Mouse (Mus musculus): ENCODE data around the gene Olfr1331.
"Not testable (repeated sequence)": the region's sequence is repeated elsewhere in the genome, so short reads cannot be mapped to it uniquely, and the experiment has no call there.

Olfr1331 gene

DNA sequence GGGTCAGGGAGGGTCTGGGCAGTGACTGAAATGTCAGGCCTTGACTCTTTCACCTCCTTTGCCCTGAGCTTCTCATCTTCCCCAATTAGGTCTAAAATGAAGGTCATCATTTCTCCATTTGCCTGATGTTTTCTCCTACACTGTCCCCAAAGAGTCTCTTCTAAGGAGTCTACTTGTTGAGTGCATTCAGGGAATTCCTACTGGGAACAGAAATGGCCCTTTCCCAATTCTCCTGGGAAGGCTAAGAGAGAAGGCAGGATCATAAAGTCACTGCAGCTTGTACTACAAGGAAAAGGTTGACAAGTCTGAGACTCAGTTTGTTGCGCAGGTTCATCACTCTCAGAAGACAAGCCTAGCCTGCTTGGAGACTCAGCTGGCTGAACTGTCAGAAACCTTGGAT lies at the start of gene Olfr1331:
Gene Olfr1331, plus strand, starts transcription at position 301 of the 400 bp plus-strand sequence.
- no peak for DNase-seq

DNA sequence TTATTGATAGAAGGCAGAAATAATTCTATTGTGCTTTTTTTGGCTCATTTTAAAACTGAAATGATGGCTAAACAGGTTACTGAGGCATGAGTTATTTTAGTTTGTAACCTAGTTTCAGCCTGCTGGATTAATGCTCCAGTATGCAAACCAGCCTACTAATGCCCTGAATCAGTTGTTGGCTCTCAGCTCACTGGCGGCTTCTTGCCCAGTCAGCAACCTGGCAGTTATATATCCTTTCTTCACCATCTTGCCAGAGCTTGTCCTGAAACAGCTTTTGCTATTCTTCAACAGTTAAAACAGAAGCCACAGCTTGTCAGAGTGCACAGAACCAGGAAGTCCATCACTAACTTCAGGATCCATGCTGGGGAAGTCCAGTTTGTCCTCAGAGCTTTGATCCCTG lies 45.5 kb upstream of the Olfr1331 start:
- peak; percentile 7 for DNase-seq

GRCm38 (mm10) chr4:118836179-118836578 lies 28.3 kb upstream of the Olfr1331 start, which contains the start of gene Olfr1333:
Olfr1333 (minus strand) TSS chr4:118836279.
- no peak for DNase-seq

DNA sequence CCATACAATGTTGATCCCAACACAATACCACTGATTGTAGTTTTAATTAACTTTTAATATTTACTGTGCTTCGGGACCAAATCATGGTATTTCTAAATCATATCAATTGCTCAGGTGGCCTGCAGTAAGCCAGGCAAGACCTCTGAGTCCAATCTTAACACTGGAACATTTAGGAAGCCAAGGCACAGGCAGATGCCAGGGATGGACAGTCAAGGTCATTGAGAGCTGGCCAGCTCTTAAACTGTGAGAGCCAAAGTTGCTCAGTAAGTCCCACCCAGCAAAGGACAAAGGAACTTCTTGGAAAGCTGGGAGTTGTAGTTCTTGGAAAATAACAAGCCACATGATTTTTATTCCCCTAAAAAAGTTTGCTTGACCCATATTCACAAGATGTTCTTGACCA lies 2.7 kb upstream of the Olfr1331 start:
- DNase-seq = no peak

DNA sequence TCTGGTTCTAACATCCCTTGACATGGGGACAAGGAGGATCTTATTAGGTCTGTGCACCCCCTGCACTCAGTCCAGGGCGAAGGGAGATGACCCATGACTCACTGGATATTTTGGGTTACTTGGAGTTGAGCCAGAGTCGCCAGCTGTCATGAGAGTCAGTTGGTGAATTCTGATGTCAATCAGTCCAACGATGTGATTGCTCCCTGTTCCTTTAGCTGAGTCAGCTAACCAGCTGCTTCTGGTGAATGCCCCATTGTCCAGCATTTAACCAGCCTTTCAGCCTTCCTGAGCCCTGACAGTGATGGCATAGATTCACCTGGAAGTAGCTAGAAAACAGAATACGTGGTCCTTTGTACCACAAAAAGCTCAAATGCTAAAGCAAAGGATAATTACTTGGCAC lies 1.7 kb upstream of the Olfr1331 start:
- peak; percentile 65 for DNase-seq

DNA sequence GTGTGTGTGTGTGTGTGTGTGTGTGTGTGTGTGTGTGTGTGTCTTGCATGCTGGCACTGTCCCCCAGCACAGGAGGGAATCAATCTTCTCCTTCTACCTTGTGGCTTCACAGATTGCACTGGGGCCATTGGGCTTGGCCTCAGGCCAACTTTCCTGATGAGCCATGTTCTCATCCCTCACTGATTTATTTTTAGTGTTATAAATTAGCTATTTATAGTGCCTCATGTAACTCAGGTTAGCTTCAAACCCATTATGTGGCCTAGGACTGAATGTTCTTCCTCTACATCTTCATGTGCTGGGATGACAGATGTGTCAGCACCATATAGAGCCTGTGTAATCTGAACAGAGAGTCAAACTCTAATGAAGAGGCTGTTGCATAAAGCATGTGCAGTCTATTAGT lies 3.1 kb downstream of the Olfr1331 start:
- no peak for DNase-seq

DNA sequence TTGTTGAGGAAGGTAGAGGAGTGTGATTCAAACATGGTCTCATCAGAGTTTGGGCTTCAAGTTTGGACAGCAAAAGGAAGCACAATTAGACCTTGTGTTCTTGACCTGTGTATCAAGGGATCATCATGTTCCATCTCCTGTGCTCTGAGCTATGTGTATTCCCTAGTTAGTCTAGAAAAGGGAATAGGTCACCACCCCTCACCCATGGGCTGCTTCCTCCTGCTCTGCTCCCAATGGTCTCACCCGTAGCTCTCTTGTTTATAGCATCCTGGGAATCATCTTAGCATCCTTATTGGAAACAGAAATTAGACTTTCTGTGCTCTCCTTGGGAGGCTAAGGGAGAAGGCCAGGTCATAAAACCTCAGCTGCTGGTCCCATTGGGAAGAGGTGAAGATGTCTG lies 23.8 kb downstream of the Olfr1331 start, which contains the start of gene Olfr1330:
Gene Olfr1330, plus strand, starts transcription at position 301 of the 400 bp plus-strand sequence.
- no peak for DNase-seq

GRCm38 (mm10) chr4:118901981-118902380 lies 37.5 kb downstream of the Olfr1331 start:
- no peak for DNase-seq

DNA sequence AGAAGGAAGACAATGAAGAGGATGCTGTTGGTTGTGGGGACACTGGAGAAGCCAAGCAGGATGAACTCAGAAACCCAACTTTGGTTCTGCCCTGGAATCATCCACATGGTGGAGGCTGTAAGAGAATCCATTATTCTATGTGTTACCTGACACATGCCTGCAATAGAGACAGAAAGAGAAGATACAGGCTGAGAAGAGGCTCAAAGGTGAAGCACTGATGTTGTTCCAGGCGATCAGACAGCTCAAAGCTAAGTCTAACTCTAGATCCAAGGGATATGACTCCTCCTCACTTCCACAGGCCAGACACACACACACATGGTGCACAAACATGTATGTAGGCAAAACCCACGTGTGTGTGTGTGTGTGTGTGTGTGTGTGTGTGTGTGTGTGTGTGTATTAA lies 52.9 kb downstream of the Olfr1331 start, which contains the start of gene Olfr1329:
Gene Olfr1329, minus strand, starts transcription at position 101 of the 400 bp plus-strand sequence.
- not testable (repeated sequence) for DNase-seq

Measured in layer of hippocampus, adult 9-11 months (tissue).